Mouse (Mus musculus): ENCODE data around the gene Chrd. TPM values are rescaled to one million over a fixed set of nuclear protein-coding genes. Genes with fewer than 3 reads are reported as not detected.

Chrd gene
- 0.67 and 0.70 TPM in 2 replicates for polyA plus RNA-seq (2014; fragmentation: Nextera tagmentation; extraction: Ambion mirVana)

- H3K9me3 ChIP-seq (ENCODE audit: control insufficient read depth, low read length) = no peaks in the 10 kb centered on the region
- peaks cover 68% of the 10 kb centered on the region for H3K27me3 ChIP-seq (ENCODE audit: control insufficient read depth, insufficient read depth, low read length)
- no peak within 1 kb of the TSS for H3K27ac ChIP-seq (replicated peaks in 1 of 2; ENCODE audit: control insufficient read depth in 1 of 2, insufficient read depth in 1 of 2, low read depth in 2 of 2, low read length in 2 of 2)
- peak within 1 kb of the TSS; percentile 73 for H3K9ac ChIP-seq (ENCODE audit: low read length)
- peak within 1 kb of the TSS; percentile 92 for H3K4me2 ChIP-seq (ENCODE audit: low read length)
- WGBS = under 1% methylated on average over 70 of the region's 70 CpGs
- peaks cover 2 to 15% of the 10 kb centered on the region in 2 experiments; a peak in 3 of 4 replicates for H3K4me1 ChIP-seq (ENCODE audit: control insufficient read depth in 2 of 2, insufficient read depth in 2 of 2, low read length in 2 of 2)
- no peaks in the 10 kb centered on the region for H3K36me3 ChIP-seq (ENCODE audit: control insufficient read depth, insufficient read depth, low read length)
- peak within 1 kb of the TSS; percentile 62 to 64 for H3K4me3 ChIP-seq (ENCODE audit: control insufficient read depth in 1 of 2, insufficient read depth in 1 of 2, low read depth in 1 of 2, low read length in 2 of 2)
- peak; percentile 73 for ATAC-seq (ENCODE audit: insufficient number of reproducible peaks, insufficient read depth, low FRiP score, low read depth)
Observed at GRCm38 (mm10) chr16:20732925-20733730, at the start of gene Chrd. Gene Chrd, plus strand, starts transcription at chr16:20733127.

GRCm38 (mm10) chr16:20690774-20691173 is 42.2 kb upstream of the Chrd start:
- Histone ChIP-seq H3K27ac (replicated peaks in 1 of 2; ENCODE audit: control insufficient read depth in 1 of 2, insufficient read depth in 1 of 2, low read depth in 2 of 2, low read length in 2 of 2) (no peak overlapping the region), H3K9ac (ENCODE audit: low read length) (no peak overlapping the region), H3K4me1 (ENCODE audit: control insufficient read depth in 2 of 2, insufficient read depth in 2 of 2, low read length in 2 of 2) (peaks cover 15 to 16% of the 10 kb centered on the region in 2 experiments), H3K4me3 (ENCODE audit: control insufficient read depth in 1 of 2, insufficient read depth in 1 of 2, low read depth in 1 of 2, low read length in 2 of 2) (no peak overlapping the region), H3K4me2 (ENCODE audit: low read length) (no peak overlapping the region), H3K36me3 (ENCODE audit: control insufficient read depth, insufficient read depth, low read length) (peaks cover 69% of the 10 kb centered on the region), H3K9me3 (ENCODE audit: control insufficient read depth, low read length) (no peaks in the 10 kb centered on the region), H3K27me3 (ENCODE audit: control insufficient read depth, insufficient read depth, low read length) (no peaks in the 10 kb centered on the region)
- ATAC-seq (ENCODE audit: insufficient number of reproducible peaks, insufficient read depth, low FRiP score, low read depth) = no peak
- 76% methylated on average over 3 of the region's 3 CpGs for WGBS

GRCm38 (mm10) chr16:20691617-20692016 is 41.3 kb upstream of the Chrd start:
- H3K9ac ChIP-seq (ENCODE audit: low read length) = no peak overlapping the region
- H3K4me3 ChIP-seq (ENCODE audit: control insufficient read depth in 1 of 2, insufficient read depth in 1 of 2, low read depth in 1 of 2, low read length in 2 of 2) = no peak overlapping the region
- H3K4me1 ChIP-seq (ENCODE audit: control insufficient read depth in 2 of 2, insufficient read depth in 2 of 2, low read length in 2 of 2) = peaks cover 18 to 19% of the 10 kb centered on the region in 2 experiments
- no peak overlapping the region for H3K4me2 ChIP-seq (ENCODE audit: low read length)
- 81% methylated on average over 1 of the region's 1 CpGs for WGBS
- H3K9me3 ChIP-seq (ENCODE audit: control insufficient read depth, low read length) = no peaks in the 10 kb centered on the region
- H3K36me3 ChIP-seq (ENCODE audit: control insufficient read depth, insufficient read depth, low read length) = peaks cover 61% of the 10 kb centered on the region
- ATAC-seq (ENCODE audit: insufficient number of reproducible peaks, insufficient read depth, low FRiP score, low read depth) = no peak
- no peak overlapping the region for H3K27ac ChIP-seq (replicated peaks in 1 of 2; ENCODE audit: control insufficient read depth in 1 of 2, insufficient read depth in 1 of 2, low read depth in 2 of 2, low read length in 2 of 2)
- H3K27me3 ChIP-seq (ENCODE audit: control insufficient read depth, insufficient read depth, low read length) = no peaks in the 10 kb centered on the region

- H3K4me2 ChIP-seq (ENCODE audit: low read length) = peak overlapping the region; percentile 80
- no peak overlapping the region for H3K4me3 ChIP-seq (ENCODE audit: control insufficient read depth in 1 of 2, insufficient read depth in 1 of 2, low read depth in 1 of 2, low read length in 2 of 2)
- H3K9ac ChIP-seq (ENCODE audit: low read length) = no peak overlapping the region
- no peak overlapping the region for H3K27ac ChIP-seq (replicated peaks in 1 of 2; ENCODE audit: control insufficient read depth in 1 of 2, insufficient read depth in 1 of 2, low read depth in 2 of 2, low read length in 2 of 2)
- no peak for ATAC-seq (ENCODE audit: insufficient number of reproducible peaks, insufficient read depth, low FRiP score, low read depth)
- H3K9me3 ChIP-seq (ENCODE audit: control insufficient read depth, low read length) = no peaks in the 10 kb centered on the region
- H3K4me1 ChIP-seq (ENCODE audit: control insufficient read depth in 2 of 2, insufficient read depth in 2 of 2, low read length in 2 of 2) = peaks cover 18 to 19% of the 10 kb centered on the region in 2 experiments
- H3K36me3 ChIP-seq (ENCODE audit: control insufficient read depth, insufficient read depth, low read length) = peaks cover 53% of the 10 kb centered on the region
- H3K27me3 ChIP-seq (ENCODE audit: control insufficient read depth, insufficient read depth, low read length) = no peaks in the 10 kb centered on the region
- WGBS = 46% methylated on average over 16 of the region's 16 CpGs
Observed at GRCm38 (mm10) chr16:20692241-20692965, 40.5 kb upstream of the Chrd start.

- H3K9ac ChIP-seq (ENCODE audit: low read length) = peak within 1 kb of the TSS; percentile 77
Observed at GRCm38 (mm10) chr16:20693111-20693701, 39.7 kb upstream of the Chrd start, which contains the start of gene Fam131a. Gene Fam131a, plus strand, starts transcription at chr16:20693241.

GRCm38 (mm10) chr16:20694781-20695180 is 38.1 kb upstream of the Chrd start:
- H3K9me3 ChIP-seq (ENCODE audit: control insufficient read depth, low read length) = no peaks in the 10 kb centered on the region
- H3K4me2 ChIP-seq (ENCODE audit: low read length) = peak overlapping the region; percentile 65
- H3K27me3 ChIP-seq (ENCODE audit: control insufficient read depth, insufficient read depth, low read length) = no peaks in the 10 kb centered on the region
- ATAC-seq (ENCODE audit: insufficient number of reproducible peaks, insufficient read depth, low FRiP score, low read depth) = no peak
- peak overlapping the region; percentile 0 to 37; a peak in 1 of 4 replicates for H3K4me3 ChIP-seq (ENCODE audit: control insufficient read depth in 1 of 2, insufficient read depth in 1 of 2, low read depth in 1 of 2, low read length in 2 of 2)
- H3K27ac ChIP-seq (replicated peaks in 1 of 2; ENCODE audit: control insufficient read depth in 1 of 2, insufficient read depth in 1 of 2, low read depth in 2 of 2, low read length in 2 of 2) = peak overlapping the region; percentile 34 to 72; a peak in 2 of 4 replicates
- 66% methylated on average over 8 of the region's 8 CpGs for WGBS
- H3K4me1 ChIP-seq (ENCODE audit: control insufficient read depth in 2 of 2, insufficient read depth in 2 of 2, low read length in 2 of 2) = peaks cover 18 to 19% of the 10 kb centered on the region in 2 experiments
- 0 out of 2 replicates have a peak overlapping the region, but pooled peaks have one; percentile 62 for H3K9ac ChIP-seq (ENCODE audit: low read length)
- peaks cover 43% of the 10 kb centered on the region for H3K36me3 ChIP-seq (ENCODE audit: control insufficient read depth, insufficient read depth, low read length)

More at GRCm38 (mm10) chr16:20693111-20693701, 39.7 kb upstream of the Chrd start, which contains the start of gene Fam131a:
- H3K27ac ChIP-seq (replicated peaks in 1 of 2; ENCODE audit: control insufficient read depth in 1 of 2, insufficient read depth in 1 of 2, low read depth in 2 of 2, low read length in 2 of 2) = peak within 1 kb of the TSS; percentile 75
- peaks cover 18 to 19% of the 10 kb centered on the region in 2 experiments for H3K4me1 ChIP-seq (ENCODE audit: control insufficient read depth in 2 of 2, insufficient read depth in 2 of 2, low read length in 2 of 2)
- under 1% methylated on average over 37 of the region's 37 CpGs for WGBS
- H3K4me2 ChIP-seq (ENCODE audit: low read length) = peak within 1 kb of the TSS; percentile 80
- no peaks in the 10 kb centered on the region for H3K9me3 ChIP-seq (ENCODE audit: control insufficient read depth, low read length)
- peaks cover 45% of the 10 kb centered on the region for H3K36me3 ChIP-seq (ENCODE audit: control insufficient read depth, insufficient read depth, low read length)
- no peaks in the 10 kb centered on the region for H3K27me3 ChIP-seq (ENCODE audit: control insufficient read depth, insufficient read depth, low read length)
- H3K4me3 ChIP-seq (ENCODE audit: control insufficient read depth in 1 of 2, insufficient read depth in 1 of 2, low read depth in 1 of 2, low read length in 2 of 2) = peak within 1 kb of the TSS; percentile 63 to 75
- peak; percentile 89 for ATAC-seq (ENCODE audit: insufficient number of reproducible peaks, insufficient read depth, low FRiP score, low read depth)

Data from heart, embryonic 14.5 days (tissue).